Mouse (Mus musculus): ENCODE measurements at regions not wholly inside any gene's neighbourhood (a gene's known extent, or its start where the extent isn't known, plus 50 kb on each side); places are given as distances from the start of the nearest gene placed in this dataset.

DNA sequence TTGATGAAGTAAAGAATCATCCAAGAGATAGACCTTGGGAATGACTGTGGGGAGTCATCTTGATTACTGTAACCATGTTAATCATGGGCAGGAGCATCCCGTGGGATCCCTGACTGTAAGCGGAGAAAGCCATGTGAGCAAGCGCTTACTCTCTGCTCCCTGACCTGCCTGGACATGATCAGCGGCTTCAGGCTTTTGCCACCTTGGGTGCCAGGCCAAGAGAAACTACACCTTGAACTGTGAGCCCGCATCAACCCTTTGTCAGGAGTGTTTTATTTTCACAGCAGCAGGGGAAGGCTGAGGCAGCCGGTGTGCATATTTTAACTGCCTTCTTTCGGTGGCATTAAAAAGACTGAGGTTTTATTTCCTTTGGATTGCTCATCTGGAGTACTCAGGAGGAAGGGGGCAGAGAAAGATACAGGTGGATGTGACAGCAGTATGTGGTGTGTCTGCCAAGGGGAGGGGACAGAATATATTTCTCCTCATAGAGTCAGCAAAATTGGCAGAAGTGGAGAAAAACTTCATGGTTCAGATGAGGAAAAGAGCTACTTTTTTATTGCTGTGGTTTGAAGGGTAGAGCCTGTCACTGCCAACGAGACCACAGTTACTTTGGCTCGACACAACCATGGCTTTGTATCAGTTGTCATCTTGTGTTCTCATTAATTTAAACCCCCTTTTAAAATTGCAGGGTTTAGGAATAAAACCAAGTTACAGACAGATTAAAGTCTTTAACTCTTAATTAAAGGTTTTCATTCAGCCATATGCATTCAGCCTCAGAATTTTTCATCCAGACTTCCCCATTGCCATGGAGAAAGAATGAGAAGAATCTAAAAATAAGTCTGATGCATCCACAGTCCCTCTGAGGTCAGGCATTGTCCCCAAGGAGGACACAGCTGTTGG lies 208.1 kb upstream of the Ercc4 start:
- DNase-seq (ENCODE audit: low spot score): no peak

DNA sequence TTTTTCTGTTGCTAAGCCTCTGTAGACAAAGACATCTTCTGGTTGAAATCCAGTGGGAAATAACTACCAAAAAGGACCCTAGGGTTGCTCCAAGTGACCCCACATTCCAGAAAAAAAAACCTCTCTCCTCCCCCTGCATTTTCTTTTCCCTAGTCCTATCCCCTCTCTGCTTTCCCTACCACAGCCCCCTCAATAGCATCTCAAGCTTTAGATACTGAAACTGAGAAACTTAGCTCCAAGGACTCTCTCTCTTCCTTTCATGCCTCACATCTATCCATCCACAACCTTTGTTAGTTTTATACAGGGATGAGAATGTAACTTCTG lies 207.5 kb upstream of the Ercc4 start:
- peak; percentile 2 for DNase-seq (ENCODE audit: low spot score)

DNA sequence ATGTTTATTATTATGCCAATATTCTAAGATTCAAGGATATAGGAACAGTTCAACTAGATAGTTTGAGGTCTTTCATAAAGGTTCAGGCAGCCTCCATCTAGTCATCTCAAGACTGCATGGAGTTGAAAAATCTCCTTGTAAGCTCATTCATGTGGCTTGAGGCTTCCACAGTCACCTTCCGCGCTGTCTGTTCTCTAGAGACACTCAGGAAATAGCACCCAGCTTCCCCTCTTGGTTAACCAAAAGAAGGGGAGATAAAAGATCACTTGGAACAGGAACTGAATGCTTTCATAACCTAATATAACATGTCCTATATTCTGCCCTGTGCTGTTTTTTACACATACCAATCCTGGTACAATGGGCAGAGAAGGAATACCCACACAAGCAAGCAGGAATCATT lies 206.3 kb upstream of the Ercc4 start:
- no peak for DNase-seq (ENCODE audit: low spot score)

DNA sequence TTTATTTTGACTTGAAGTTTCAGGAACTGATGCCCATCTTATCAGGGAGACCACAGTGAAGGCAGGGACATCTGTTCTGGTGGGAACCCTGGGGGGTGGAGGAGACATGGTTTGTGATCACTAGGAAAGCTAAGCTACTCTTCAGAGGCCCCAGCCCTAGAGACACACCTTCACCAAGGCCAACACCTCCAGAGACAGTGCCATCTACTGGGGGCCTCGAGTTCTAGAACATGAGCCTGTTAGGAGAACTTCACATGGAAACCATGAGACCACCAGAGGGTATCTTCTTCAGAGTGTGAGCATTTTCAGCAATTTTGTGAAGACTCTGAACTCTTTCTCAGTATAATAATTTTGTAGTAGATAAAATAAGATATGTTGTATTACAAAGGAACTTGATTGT lies 204.5 kb upstream of the Ercc4 start:
- DNase-seq (ENCODE audit: low spot score): no peak

DNA sequence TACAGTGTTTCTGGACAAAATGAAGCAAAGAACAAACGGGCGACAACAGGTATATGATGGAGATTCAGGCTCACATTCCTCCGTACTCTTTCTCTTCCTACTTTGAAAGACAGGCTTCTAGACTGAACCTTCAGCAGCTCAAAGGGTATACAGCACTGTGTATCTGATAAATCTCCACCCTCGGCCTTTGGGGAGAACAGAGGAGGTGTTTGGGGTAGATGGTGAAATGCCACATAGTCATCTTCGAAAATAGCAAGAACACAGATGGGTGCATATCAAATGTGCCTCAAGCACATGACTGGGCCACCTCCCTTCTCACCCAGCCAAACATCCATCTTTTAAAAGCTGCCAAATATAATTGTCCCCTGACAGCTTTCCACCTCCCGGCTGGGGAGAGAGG lies 184.8 kb upstream of the Ercc4 start:
- no peak for DNase-seq (ENCODE audit: low spot score)

DNA sequence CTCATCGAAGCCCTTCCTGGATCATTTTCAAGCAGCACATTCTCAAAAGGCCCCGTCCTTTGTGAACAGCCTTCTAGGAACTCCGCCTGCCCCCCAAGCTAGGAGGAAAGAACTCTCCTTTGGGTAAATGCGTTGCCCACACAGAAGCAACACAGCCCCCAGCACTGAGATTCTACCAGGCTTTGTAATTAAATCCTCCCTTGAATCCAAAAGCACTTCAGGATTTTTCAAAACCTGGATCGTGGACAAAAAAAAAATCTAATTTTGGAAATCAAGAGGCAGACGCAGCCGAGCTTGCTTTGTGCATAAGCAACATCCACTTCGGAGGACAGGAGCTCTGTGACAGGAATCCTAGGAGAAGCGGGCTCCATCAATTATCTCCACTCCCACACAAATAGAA lies 183.6 kb upstream of the Ercc4 start:
- DNase-seq (ENCODE audit: low spot score): no peak

DNA sequence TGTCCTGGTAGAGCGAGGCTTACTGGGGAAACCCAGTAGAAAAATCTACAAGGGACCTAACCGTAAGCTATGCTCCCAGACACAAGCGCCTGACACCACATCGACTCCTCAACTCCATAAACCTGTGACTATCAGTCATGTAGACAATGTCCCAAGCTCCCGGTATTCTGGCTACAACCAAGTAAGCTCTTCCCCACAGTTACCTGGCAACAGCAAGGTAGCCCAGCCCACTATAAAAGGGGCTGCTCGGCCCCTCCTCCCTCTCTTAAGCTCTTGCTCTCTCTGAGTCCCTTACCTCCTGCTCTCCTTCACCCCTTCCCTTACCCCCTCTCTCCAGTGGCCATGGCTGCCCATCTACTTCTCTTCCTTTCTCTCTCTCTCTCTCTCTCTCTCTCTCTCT lies 178.4 kb upstream of the Ercc4 start:
- no peak for DNase-seq (ENCODE audit: low spot score)

DNA sequence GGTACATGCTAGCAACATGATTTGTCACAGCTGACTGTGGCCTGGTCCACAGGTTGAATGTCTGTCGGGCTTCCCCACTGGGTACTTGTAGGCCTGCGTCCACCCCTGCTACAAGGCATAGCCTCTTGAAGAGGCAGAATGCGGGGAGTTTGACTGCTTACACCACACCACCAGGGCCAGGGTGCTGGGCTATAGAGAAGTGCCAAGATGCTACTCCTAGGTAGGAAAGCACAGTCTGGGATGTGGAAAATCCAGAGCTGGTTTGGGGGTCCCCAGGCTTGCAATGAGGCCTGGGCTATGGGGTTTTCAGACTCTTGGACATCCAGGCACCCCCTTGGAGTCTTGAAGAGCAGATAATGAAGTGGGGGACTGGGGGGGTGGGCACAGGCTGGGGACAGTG lies 176.5 kb upstream of the Ercc4 start:
- DNase-seq (ENCODE audit: low spot score): no peak

DNA sequence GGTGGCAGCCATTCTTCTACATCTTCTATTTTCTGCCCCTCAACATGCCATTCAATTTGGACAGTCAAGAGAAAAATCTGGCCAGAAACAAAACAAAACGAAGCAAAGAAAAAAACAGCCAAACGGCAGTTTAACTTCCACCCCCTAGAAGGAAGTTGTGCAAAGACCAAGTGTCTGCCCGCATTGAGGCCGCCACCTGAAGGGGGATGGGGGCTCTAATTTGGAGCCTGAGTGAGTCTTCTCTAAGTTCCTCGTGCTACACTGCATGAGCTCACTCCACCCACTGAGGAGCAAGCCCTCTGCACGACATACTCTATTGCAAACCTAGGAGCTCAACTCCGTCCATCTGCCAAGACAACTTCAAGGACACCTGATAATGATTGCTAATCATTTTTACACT lies 174.9 kb upstream of the Ercc4 start:
- no peak for DNase-seq (ENCODE audit: low spot score)

DNA sequence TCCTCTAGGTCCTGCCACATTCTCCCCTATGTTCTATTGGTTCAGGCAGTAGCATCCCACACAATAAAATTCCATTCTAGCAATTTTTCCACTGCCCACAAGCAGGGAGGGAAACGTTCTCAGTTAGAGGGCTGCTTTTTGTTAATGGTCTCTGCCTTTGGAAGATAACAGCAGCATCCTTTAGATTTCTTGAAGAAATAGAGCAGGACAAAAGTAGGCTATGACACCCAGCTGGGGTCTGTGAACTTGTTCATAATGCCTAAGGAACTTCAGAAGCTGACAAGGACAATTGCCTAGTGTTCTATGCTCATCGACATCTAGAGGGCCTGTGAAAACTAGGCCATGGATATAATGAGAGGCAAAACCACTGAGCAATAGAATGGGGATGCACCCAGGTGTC lies 174.2 kb upstream of the Ercc4 start:
- DNase-seq (ENCODE audit: low spot score): no peak

DNA sequence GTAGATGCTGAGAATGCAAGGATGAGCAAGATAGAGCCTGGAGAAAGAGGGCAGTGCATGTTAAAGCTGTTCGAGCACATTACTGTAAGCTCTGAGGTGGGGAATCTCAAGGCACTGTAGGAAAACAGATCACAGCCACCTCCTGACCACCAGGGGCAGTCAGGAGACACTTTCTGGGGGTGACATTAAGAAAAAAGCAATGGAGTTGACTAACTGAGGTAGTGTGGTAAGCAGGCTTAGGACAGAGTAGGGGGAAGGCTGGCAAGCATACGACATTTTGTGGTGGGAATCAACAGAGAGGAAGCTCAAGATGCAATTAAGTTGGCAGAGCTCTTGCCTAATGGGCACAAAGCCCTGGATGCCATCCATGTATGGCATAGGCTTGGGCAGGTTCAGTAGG lies 172.9 kb upstream of the Ercc4 start:
- no peak for DNase-seq (ENCODE audit: low spot score)

DNA sequence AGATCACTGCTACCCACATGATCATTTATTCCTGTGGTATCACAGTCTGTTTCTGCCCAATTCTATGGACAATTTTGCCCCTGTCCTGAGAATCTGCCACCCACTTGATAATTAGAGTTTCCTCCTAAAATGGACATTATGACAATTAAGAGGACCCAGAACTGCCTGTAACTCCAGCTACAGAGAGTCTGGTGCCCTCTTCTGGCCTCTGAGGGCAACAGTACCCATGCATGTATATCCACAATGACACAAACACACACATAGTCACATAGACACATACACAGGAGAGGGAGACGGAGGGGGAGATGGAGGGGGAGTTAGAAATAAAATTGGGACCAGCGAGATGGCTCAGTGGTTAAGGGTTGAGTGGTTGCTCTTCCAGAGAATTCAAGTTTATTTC lies 170.9 kb upstream of the Ercc4 start:
- no peak for DNase-seq (ENCODE audit: low spot score)

DNA sequence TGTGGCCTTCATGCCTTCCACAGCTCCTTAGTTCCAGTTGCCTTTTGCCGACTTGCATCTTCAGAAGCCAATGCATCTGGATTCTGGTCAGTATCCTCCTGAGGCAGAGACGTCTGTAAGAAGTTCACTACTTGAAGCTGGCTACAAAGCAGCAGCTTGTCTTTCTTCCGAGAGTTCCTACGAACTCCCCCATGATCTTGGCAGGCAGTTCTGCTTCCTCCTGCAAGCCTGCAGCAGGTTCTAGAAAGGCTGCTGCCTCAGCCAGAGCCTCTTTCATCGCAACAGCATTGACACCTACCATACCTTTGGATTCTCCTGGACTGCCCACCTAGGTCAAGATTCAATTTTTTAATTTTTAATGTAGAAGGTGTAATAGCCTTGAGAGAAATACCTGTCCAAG lies 158.3 kb upstream of the Ercc4 start:
- DNase-seq (ENCODE audit: low spot score): no peak

DNA sequence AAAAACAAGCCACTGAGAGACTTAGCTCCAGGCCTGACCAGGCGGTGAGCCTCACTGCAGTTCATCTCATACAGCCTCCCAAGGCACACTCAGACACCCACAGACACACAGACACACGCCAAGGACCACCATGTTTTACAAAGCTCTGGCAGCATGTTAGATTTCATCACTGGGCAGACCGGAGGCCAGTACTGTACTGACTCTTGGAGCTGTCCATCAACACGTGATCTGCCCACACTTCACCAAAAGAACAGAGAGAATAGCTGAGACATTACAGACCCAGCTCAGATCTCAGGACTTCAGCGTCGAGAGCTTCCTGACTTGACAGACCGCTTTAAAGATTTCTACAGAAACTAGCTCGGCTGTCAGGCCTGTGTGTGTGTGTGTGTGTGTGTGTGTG lies 155.5 kb upstream of the Ercc4 start:
- DNase-seq (ENCODE audit: low spot score): no peak

DNA sequence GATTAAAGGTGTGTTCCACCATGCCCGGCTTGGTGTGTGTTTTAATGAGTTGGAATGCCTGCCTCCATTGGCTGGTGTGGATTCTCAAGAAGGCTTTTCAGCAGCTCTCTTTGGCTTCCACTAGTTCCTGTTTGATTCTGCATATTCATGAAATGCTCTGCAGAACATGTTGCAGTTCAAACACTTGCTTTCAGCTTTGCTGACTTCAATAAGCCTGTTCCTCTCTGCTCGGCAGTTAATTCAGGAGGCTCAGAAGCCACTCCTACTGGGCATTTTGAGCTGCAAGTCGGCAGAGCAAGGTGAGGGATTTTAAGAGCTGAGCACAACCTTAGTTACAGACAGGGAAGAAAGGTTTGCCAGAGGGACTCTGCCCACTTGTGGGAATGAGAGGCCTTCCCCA lies 153.1 kb upstream of the Ercc4 start:
- DNase-seq (ENCODE audit: low spot score): no peak

DNA sequence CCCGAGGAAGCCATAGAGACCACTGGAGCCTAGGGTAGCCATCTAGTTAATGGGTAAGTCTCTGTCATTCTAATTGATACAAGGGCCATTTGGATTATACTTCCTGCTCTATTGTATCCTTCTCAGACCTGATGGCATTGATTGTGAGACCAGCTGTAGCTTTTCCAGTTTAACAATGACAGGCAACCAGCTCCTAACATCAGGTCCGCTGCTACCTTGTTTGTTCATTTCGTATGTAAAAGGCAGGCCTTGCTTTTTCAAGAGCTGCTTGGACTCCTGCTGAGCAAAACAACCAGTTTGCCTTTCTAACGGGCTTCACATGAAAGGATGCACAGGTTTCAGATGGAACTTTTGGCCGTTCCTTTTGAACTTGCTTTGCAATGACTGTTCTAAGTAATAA lies 148.6 kb upstream of the Ercc4 start:
- DNase-seq (ENCODE audit: low spot score): no peak

DNA sequence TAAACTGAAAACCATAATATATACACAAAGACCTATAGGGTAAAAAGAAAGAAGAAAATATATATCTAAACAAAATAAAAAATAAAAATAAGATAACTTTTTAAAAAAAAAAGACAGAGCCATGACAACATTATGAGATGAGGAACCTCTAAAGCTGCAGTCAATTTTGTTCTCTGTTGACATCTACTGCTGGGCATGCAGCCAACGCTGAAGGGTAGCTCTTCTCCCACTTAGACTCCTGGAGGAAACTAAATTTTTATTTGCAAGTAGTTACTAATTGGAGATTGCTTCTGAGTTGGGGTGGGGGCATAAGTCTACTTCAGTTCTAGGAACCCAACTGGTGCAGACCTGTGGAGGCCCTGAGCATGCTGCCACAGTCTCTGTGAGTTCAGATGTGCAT lies 126.8 kb upstream of the Ercc4 start:
- DNase-seq (ENCODE audit: low spot score): no peak

DNA sequence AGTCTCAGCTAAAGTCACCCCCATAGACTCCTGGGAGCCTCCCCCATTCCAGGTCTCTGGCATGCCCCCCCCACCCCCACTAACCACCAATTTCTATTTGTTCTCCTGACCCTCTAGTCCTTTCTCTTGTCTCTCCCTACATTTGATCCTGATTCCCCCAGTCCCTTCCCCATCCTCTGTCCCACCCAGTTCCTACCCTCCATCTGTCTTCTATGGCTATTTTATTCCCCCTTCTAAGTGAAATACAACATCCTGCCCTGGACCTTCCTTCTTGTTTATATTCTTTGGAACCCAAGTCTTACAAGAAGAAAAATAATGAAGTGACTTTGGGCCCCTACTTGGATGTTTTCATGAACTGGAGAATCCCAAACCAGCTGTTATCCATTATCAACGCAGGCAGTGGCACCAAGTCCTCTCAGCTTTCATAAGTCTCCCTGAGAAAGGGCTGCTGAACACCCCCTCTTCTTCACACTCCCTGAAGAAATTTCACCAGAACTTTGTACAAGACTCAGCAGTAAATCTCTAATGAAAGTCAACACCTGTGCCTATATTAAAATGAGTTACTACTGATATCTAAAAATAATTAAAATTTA lies 108.1 kb upstream of the Ercc4 start:
- no peak for DNase-seq (ENCODE audit: low spot score)

DNA sequence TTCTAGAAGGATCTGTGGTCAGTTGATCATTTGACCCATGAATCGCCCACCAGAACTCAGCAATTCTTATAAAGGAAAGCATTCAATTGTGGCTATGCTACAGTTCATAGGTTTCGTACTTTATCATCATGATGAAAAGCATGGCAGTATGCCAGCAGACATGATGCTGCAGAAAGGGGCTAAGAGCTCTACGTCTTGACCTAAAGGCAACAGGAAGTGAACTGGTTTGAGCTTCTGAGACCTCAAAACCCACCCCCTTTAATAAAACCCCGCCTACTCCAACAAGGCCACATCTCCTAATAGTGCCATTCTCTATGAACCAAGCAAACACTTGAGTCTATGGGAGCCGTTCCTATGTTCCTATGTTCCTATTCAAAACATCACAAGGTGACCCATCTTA lies 96.6 kb upstream of the Ercc4 start:
- DNase-seq (ENCODE audit: low spot score): no peak

DNA sequence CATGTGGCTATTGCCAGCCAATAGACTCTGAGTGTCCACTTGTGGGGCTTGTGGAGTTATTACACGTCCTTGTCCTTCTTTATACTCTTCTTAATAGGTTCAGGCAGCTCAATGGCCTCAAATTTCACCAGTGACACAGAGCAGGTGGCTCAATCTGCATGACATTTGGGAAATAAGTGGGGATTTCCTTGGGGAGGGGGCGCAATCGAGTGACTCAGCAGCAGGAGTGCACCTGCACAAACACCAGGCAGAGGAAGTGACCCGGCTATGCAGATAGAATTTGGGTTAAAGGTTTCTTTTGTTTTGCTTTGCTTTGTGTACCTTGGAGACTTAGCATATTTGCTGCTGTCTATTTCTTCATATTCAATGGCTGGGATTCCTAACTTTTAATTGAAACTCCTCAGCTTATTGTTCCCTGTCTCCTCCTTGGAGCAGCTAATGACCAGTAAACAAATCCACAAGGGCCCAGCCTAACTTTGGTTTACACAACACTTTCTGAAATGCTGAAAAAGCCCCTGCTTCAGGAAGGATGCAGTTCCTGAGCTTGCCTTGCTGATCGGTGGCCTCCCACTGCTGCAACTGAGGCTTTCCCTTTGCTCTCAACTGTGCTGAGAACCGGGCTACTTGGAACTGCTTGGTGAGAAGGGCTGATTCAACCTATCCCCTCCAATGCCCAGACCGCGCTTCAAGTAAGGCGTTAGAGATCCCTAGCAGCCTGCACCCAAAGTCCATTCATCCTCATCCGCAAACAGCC lies 95.4 kb upstream of the Ercc4 start:
- DNase-seq (ENCODE audit: low spot score): no peak

DNA sequence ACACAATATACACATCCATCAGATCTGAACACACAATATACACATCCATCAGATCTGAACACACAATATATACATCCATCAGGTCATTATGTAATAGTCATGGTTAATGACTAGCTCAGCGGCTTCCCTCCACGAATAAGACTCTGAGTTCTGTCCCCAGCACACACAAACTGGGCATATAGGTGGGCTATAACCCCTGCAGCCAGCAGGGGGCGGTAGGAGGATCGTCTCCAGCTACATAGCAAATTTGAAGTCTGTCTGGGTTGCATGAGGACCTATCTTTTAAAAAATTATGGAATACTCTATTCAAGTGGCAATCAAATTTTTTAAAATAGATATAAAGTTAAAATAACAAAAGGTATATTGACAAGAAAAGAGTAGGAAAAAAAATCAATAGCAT lies 86.6 kb upstream of the Ercc4 start:
- DNase-seq (ENCODE audit: low spot score): no peak

DNA sequence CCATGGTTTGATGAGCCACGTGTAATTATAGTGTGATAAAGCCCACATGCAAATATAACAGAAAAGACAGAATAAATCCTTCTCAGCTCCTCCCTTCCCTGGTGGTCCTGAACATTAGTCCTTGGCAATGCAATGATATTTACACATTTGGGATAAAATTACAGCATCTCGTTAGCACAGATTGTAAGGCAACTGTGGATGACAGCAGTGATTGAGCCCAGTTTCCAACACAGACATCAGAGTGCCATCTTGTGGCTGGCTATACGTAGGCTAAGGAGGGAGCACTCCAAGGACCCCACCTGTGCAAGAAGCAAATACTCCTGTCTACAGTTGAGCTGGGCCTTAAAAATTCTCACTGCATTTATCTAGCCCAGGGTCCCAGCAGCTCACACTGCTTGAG lies 84.1 kb upstream of the Ercc4 start:
- DNase-seq (ENCODE audit: low spot score): no peak

DNA sequence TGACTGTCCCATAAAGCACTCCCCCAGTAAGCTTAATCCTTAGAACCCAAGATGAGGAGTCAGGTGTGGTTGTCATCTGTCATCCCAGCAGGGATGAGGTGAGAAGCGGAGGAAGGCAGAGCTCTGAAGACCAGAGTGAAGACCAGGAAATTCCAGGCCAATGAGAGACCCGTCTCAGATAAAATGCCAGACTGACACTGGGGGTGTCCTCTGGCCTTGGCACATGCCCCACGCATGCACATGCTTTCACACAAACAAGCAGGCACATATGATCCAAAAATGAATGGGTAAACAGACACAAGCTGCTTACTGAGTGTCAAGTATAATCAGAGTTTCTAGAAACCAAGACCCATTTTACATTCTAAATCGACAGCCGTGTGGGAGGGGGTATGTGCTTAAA lies 75.3 kb upstream of the Ercc4 start:
- DNase-seq (ENCODE audit: low spot score): no peak
